Mouse (Mus musculus): ENCODE measurements around the gene Arhgef18.

GRCm38 (mm10) chr8:3367086-3367485 is 25.7 kb upstream of the Arhgef18 start:
- TF ChIP-seq EP300 (IDR thresholded peaks at IDR 0.05; ENCODE audit: low read depth): no peak
- no peak for TF ChIP-seq CTCF (IDR thresholded peaks at IDR 0.05; ENCODE audit: low read depth)

All from heart, postnatal 0 days (tissue).